Comparison of ENCODE assay signal across 9 mouse cellular contexts in genomic region chr6:113078031-113078721, GRCm38 (mm10). TPM values are rescaled to one million over a fixed set of nuclear protein-coding genes. Genes with fewer than 3 reads are reported as not detected.
DNase-seq lines count a peak whose midpoint lies in the region; ATAC-seq lines count a peak whose summit lies in the region.
"Had no signal": no experiment of that assay in that cellular context is flagged by ENCODE, and none has a peak within 500 bp of the region (broad histone marks: within the 10 kb centered on the region; RNA-seq: fewer than 3 reads in every experiment).

No protein-coding gene starts in this region.

- ATAC-seq in forebrain, embryonic 16.5 days = no peak
- ATAC-seq in hindbrain, embryonic 15.5 days (ENCODE audit: low FRiP score, low read depth) = no peak
- no peak for ATAC-seq in midbrain, embryonic 12.5 days (ENCODE audit: low FRiP score, low read depth)

- H3K4me1 ChIP-seq in forebrain, embryonic 16.5 days (replicated peaks; ENCODE audit: control insufficient read depth, insufficient read depth, low read length) = peaks cover 43% of the 10 kb centered on the region
- peaks cover 58% of the 10 kb centered on the region for H3K4me1 ChIP-seq in hindbrain, embryonic 15.5 days (replicated peaks)
- peaks cover 44% of the 10 kb centered on the region for H3K4me1 ChIP-seq in midbrain, embryonic 12.5 days

- peak overlapping the region; percentile 98 for H3K27ac ChIP-seq in forebrain, embryonic 16.5 days (ENCODE audit: low read length)
- H3K27ac ChIP-seq in hindbrain, embryonic 15.5 days (replicated peaks) = peak overlapping the region; percentile 100
- H3K27ac ChIP-seq in midbrain, embryonic 12.5 days (replicated peaks) = peak overlapping the region; percentile 100

- peak overlapping the region; percentile 85 for H3K4me2 ChIP-seq in forebrain, embryonic 16.5 days (ENCODE audit: low read length)
- peak overlapping the region; percentile 97 for H3K4me2 ChIP-seq in hindbrain, embryonic 15.5 days
- peak overlapping the region; percentile 94 for H3K4me2 ChIP-seq in midbrain, embryonic 12.5 days (replicated peaks)

- WGBS in forebrain, embryonic 16.5 days = under 1% methylated on average over 18 of the region's 18 CpGs
- under 1% methylated on average over 18 of the region's 18 CpGs for WGBS in hindbrain, embryonic 15.5 days
- WGBS in midbrain, embryonic 12.5 days = under 1% methylated on average over 18 of the region's 18 CpGs

- H3K4me3 ChIP-seq in forebrain, embryonic 16.5 days (replicated peaks; ENCODE audit: low read length) = peak overlapping the region; percentile 90
- H3K4me3 ChIP-seq in hindbrain, embryonic 15.5 days = peak overlapping the region; percentile 63
- peak overlapping the region; percentile 94 for H3K4me3 ChIP-seq in midbrain, embryonic 12.5 days

- no peaks in the 10 kb centered on the region for H3K36me3 ChIP-seq in forebrain, embryonic 16.5 days (ENCODE audit: control insufficient read depth, insufficient read depth)
- no peaks in the 10 kb centered on the region for H3K36me3 ChIP-seq in hindbrain, embryonic 15.5 days
- no peaks in the 10 kb centered on the region for H3K36me3 ChIP-seq in midbrain, embryonic 12.5 days
- no peaks in the 10 kb centered on the region for H3K36me3 ChIP-seq in splenic B cell, adult 2 months (ENCODE audit: control insufficient read depth, insufficient read depth, low read length, poor library complexity, severe bottlenecking)

- H3K27me3 ChIP-seq in forebrain, embryonic 16.5 days (replicated peaks; ENCODE audit: control insufficient read depth, insufficient read depth, low read length) = no peaks in the 10 kb centered on the region
- H3K27me3 ChIP-seq in hindbrain, embryonic 15.5 days = no peaks in the 10 kb centered on the region
- no peaks in the 10 kb centered on the region for H3K27me3 ChIP-seq in midbrain, embryonic 12.5 days
- no peaks in the 10 kb centered on the region for H3K27me3 ChIP-seq in splenic B cell, adult 2 months (ENCODE audit: control insufficient read depth, insufficient read depth, low read length, poor library complexity, severe bottlenecking)
- H3K27me3 ChIP-seq: Patski had no signal

- DNase-seq in heart, adult 11 months = peak; percentile 96
- DNase-seq in heart, adult 8-10 months (ENCODE audit: low spot score) = no peak
- peak; percentile 32 to 43 for DNase-seq in cerebellum, adult 18-20 months
- DNase-seq in left cerebral cortex, postnatal 4 days = peak; percentile 22
- peak; percentile 18 for DNase-seq in splenic B cell, adult 2 months (ENCODE audit: low read depth, low spot score)

- peak overlapping the region; percentile 98 for H3K9ac ChIP-seq in forebrain, embryonic 16.5 days (replicated peaks; ENCODE audit: low read depth, low read length)
- H3K9ac ChIP-seq in hindbrain, embryonic 15.5 days = peak overlapping the region; percentile 79
- peak overlapping the region; percentile 98 for H3K9ac ChIP-seq in midbrain, embryonic 12.5 days (replicated peaks)

- intact Hi-C loops in left cerebral cortex, postnatal 4 days (cut with DNase I) = no loop called here

- H3K9me3 ChIP-seq in forebrain, embryonic 16.5 days (ENCODE audit: control insufficient read depth, low read length) = no peaks in the 10 kb centered on the region
- H3K9me3 ChIP-seq in hindbrain, embryonic 15.5 days = no peaks in the 10 kb centered on the region
- no peaks in the 10 kb centered on the region for H3K9me3 ChIP-seq in midbrain, embryonic 12.5 days

RNA-seq across cellular contexts. Expression of gene Setd5, which starts 1.0 kb away (rescaled TPM):
- total RNA-seq in heart, adult 8-10 months (2022) = 10 to 100 TPM; 31.2 to 34.4 (median 33.0) TPM
- 52.2 and 55.4 TPM in 2 replicates for polyA plus RNA-seq in forebrain, embryonic 16.5 days (2015; fragmentation: Nextera tagmentation; extraction: Ambion mirVana)
- polyA plus RNA-seq in hindbrain, embryonic 15.5 days (2015; fragmentation: Nextera tagmentation; extraction: Ambion mirVana) = 47.5 and 49.5 TPM in 2 replicates
- total RNA-seq in left cerebral cortex, postnatal 4 days (2021) = 100 to 1,000 TPM; 139 to 144 TPM
- polyA plus RNA-seq in midbrain, embryonic 12.5 days (2016; fragmentation: Nextera tagmentation; extraction: Ambion mirVana) = 64.0 and 69.1 TPM in 2 replicates

RNA-seq across cellular contexts. Expression of gene Thumpd3, which starts 32.2 kb away (rescaled TPM):
- total RNA-seq in heart, adult 8-10 months (2022) = 10 to 100 TPM; 20.1 to 24.8 (median 23.4) TPM
- polyA plus RNA-seq in forebrain, embryonic 16.5 days (2015; fragmentation: Nextera tagmentation; extraction: Ambion mirVana) = 65.0 and 66.8 TPM in 2 replicates
- polyA plus RNA-seq in hindbrain, embryonic 15.5 days (2015; fragmentation: Nextera tagmentation; extraction: Ambion mirVana) = 50.1 and 50.8 TPM in 2 replicates
- total RNA-seq in left cerebral cortex, postnatal 4 days (2021) = 10 to 100 TPM; 35.4 to 36.4 TPM
- 63.9 and 65.2 TPM in 2 replicates for polyA plus RNA-seq in midbrain, embryonic 12.5 days (2016; fragmentation: Nextera tagmentation; extraction: Ambion mirVana)
